Mouse (Mus musculus) G1E (cell line): ENCODE measurements around the gene Zc3h10. TPM values are rescaled to one million over a fixed set of nuclear protein-coding genes. Genes with fewer than 3 reads are reported as not detected.
"Not testable (repeated sequence)": the region's sequence is repeated elsewhere in the genome, so short reads cannot be mapped to it uniquely, and the experiment has no call there.

Source experiments
- ATAC-seq: 2 replicates; pipeline ENCODE4 v1.8.0; 2016; ENCODE audit warnings: mild to moderate bottlenecking; ENCODE audit not compliant: insufficient number of reproducible peaks, poor library complexity, low FRiP score, severe bottlenecking; ENCODE audit errors: extremely low read depth
- DNase-seq: peaks from one replicate; pipeline ENCODE4 v3.0.0; 2012; ENCODE audit warnings: low spot score
- H3K27me3 ChIP-seq: 2 replicates; pipeline ENCODE4 v1.6.1; 2012; ENCODE audit warnings: mild to moderate bottlenecking, low read length, inconsistent platforms; ENCODE audit not compliant: insufficient read depth
- H3K36me3 ChIP-seq: replicated peaks from 2 replicates; pipeline ENCODE3; 2012; ENCODE audit warnings: mild to moderate bottlenecking, inconsistent platforms
- H3K4me1 ChIP-seq: 2 replicates; pipeline ENCODE4 v1.6.1; 2012; ENCODE audit warnings: low read depth, low read length, inconsistent platforms, mixed read lengths; ENCODE audit not compliant: insufficient read depth
- H3K4me3 ChIP-seq: 2 replicates; pipeline ENCODE4 v1.5.1; 2012; ENCODE audit warnings: low read depth, mild to moderate bottlenecking, inconsistent platforms, low read length, moderate library complexity, mixed read lengths
- H3K9me3 ChIP-seq: replicated peaks from 2 replicates; pipeline ENCODE4 v1.6.1; 2012; ENCODE audit warnings: inconsistent platforms
- CTCF ChIP-seq: IDR thresholded peaks from 2 replicates; pipeline ENCODE4 v1.5.1; 2012; ENCODE audit warnings: low read depth, low read length, inconsistent platforms, mixed read lengths
- GATA1 ChIP-seq: IDR thresholded peaks from 2 replicates; pipeline ENCODE4 v1.6.1; 2012; ENCODE audit warnings: borderline replicate concordance, low read length, inconsistent platforms, mixed read lengths
- GATA2 ChIP-seq: IDR thresholded peaks from 2 replicates; pipeline ENCODE4 v1.6.1; 2012; ENCODE audit warnings: low read depth, low read length, inconsistent platforms, borderline replicate concordance
- POLR2AphosphoS5 ChIP-seq: IDR thresholded peaks from 2 replicates; pipeline ENCODE4 v1.6.1; 2012; ENCODE audit warnings: low read depth, low read length, inconsistent platforms; ENCODE audit not compliant: insufficient replicate concordance
- TAL1 ChIP-seq: conservative IDR thresholded peaks from 2 replicates; pipeline ENCODE4 v1.6.1; 2012; ENCODE audit warnings: low read depth, low read length, inconsistent platforms, mixed read lengths
- polyA plus RNA-seq: library from polyadenylated mRNA; stranded (reverse); fragments of >175 nt; gene quantifications from 2 replicates; pipeline ENCODE4 v1.2.3, GENCODE M21; 2012
- total RNA-seq, 2 experiments: library from RNA; stranded (forward) in 1 of 2; stranded (reverse) in 1 of 2; fragments of 200-1000 nt in 1 of 2; fragments of >200 nt in 1 of 2; fragmentation: Nextera tagmentation in 1 of 2; gene quantifications; 2 replicates each; pipeline ENCODE4 v1.2.3; 2014 to 2017

Zc3h10 gene
- total and polyA plus RNA-seq, 3 experiments = 7.2 to 21.1 (median 12.0) TPM

- H3K9me3 ChIP-seq = 0 out of 2 replicates have a peak, but pooled peaks cover 4% of the 10 kb centered on the region
- no peaks in the 10 kb centered on the region for H3K27me3 ChIP-seq
- ATAC-seq (no peak), DNase-seq (no peak)
- H3K4me1 ChIP-seq = peaks cover 24% of the 10 kb centered on the region
- H3K4me3 ChIP-seq = no peak overlapping the region
- H3K36me3 ChIP-seq = peaks cover 81% of the 10 kb centered on the region
- TF ChIP-seq TAL1 (no peak), CTCF (no peak), POLR2AphosphoS5 (no peak), GATA1 (no peak), GATA2 (no peak)
Observed at GRCm38 (mm10) chr10:128509203-128509602, 38.4 kb downstream of the Zc3h10 start.

GRCm38 (mm10) chr10:128508260-128508659, 39.3 kb downstream of the Zc3h10 start:
- 0 out of 2 replicates have a peak, but pooled peaks cover 4% of the 10 kb centered on the region for H3K9me3 ChIP-seq
- peaks cover 76% of the 10 kb centered on the region for H3K36me3 ChIP-seq
- DNase-seq (no peak), ATAC-seq (no peak)
- TF ChIP-seq GATA2 (no peak), CTCF (no peak), POLR2AphosphoS5 (no peak), GATA1 (no peak), TAL1 (no peak)
- peaks cover 33% of the 10 kb centered on the region for H3K4me1 ChIP-seq
- no peaks in the 10 kb centered on the region for H3K27me3 ChIP-seq
- no peak overlapping the region for H3K4me3 ChIP-seq

GRCm38 (mm10) chr10:128505974-128506373, 41.6 kb downstream of the Zc3h10 start:
- peaks cover 71% of the 10 kb centered on the region for H3K36me3 ChIP-seq
- peaks cover 43% of the 10 kb centered on the region for H3K4me1 ChIP-seq
- H3K9me3 ChIP-seq = 0 out of 2 replicates have a peak, but pooled peaks cover 4% of the 10 kb centered on the region
- no peak for ATAC-seq
- no peak for DNase-seq
- H3K27me3 ChIP-seq = no peaks in the 10 kb centered on the region
- H3K4me3 ChIP-seq = no peak overlapping the region
- TF ChIP-seq GATA2 (no peak), GATA1 (no peak), CTCF (no peak), TAL1 (no peak), POLR2AphosphoS5 (no peak)

GRCm38 (mm10) chr10:128505371-128505667, 42.3 kb downstream of the Zc3h10 start:
- DNase-seq, ATAC-seq, H3K4me3 ChIP-seq, H3K27me3 ChIP-seq, H3K9me3 ChIP-seq: not testable (repeated sequence)
- peaks cover 45% of the 10 kb centered on the region for H3K4me1 ChIP-seq
- peaks cover 65% of the 10 kb centered on the region for H3K36me3 ChIP-seq

GRCm38 (mm10) chr10:128504641-128505370, 42.8 kb downstream of the Zc3h10 start:
- 0 out of 2 replicates have a peak, but pooled peaks cover 4% of the 10 kb centered on the region for H3K9me3 ChIP-seq
- H3K27me3 ChIP-seq = no peaks in the 10 kb centered on the region
- DNase-seq (peak; percentile 41), ATAC-seq (peak; percentile 89)
- peak overlapping the region; percentile 62; the same call in 1 of the 2 replicates for H3K4me3 ChIP-seq
- peaks cover 60% of the 10 kb centered on the region for H3K36me3 ChIP-seq
- H3K4me1 ChIP-seq = peaks cover 49% of the 10 kb centered on the region
- TF ChIP-seq GATA2 (peak; percentile 45; the same call in 1 of the 2 replicates), CTCF (no peak)

- no peak overlapping the region for H3K4me3 ChIP-seq
- H3K4me1 ChIP-seq = peaks cover 57% of the 10 kb centered on the region
- H3K9me3 ChIP-seq = 0 out of 2 replicates have a peak, but pooled peaks cover 4% of the 10 kb centered on the region
Observed at GRCm38 (mm10) chr10:128504012-128504411, 43.6 kb downstream of the Zc3h10 start.

GRCm38 (mm10) chr10:128503532-128503931, 44.0 kb downstream of the Zc3h10 start:
- no peak overlapping the region for H3K4me3 ChIP-seq

More at GRCm38 (mm10) chr10:128504012-128504411, 43.6 kb downstream of the Zc3h10 start:
- DNase-seq (no peak), ATAC-seq (no peak)
- TF ChIP-seq CTCF = no peak
- TF ChIP-seq TAL1 = no peak
- no peak for TF ChIP-seq GATA2
- TF ChIP-seq POLR2AphosphoS5 = no peak
- no peak for TF ChIP-seq GATA1
- no peaks in the 10 kb centered on the region for H3K27me3 ChIP-seq
- peaks cover 52% of the 10 kb centered on the region for H3K36me3 ChIP-seq

More at GRCm38 (mm10) chr10:128503532-128503931, 44.0 kb downstream of the Zc3h10 start:
- TF ChIP-seq TAL1 (no peak), GATA2 (no peak), CTCF (no peak), GATA1 (no peak), POLR2AphosphoS5 (no peak)
- DNase-seq (no peak), ATAC-seq (no peak)
- Histone ChIP-seq H3K9me3 (0 out of 2 replicates have a peak, but pooled peaks cover 4% of the 10 kb centered on the region), H3K4me1 (peaks cover 57% of the 10 kb centered on the region), H3K36me3 (peaks cover 49% of the 10 kb centered on the region), H3K27me3 (no peaks in the 10 kb centered on the region)
